Mouse (Mus musculus) natural killer cell, adult 2 months (primary cell): ENCODE data around the gene Bbs5.
"Not testable (repeated sequence)": the region's sequence is repeated elsewhere in the genome, so short reads cannot be mapped to it uniquely, and the experiment has no call there.

ENCODE experiments used
- DNase-seq, 2 experiments: peaks; one replicate each; pipeline ENCODE4 v3.0.0; 2022; ENCODE audit warnings: low spot score in 2 of 2

Bbs5 gene

DNA sequence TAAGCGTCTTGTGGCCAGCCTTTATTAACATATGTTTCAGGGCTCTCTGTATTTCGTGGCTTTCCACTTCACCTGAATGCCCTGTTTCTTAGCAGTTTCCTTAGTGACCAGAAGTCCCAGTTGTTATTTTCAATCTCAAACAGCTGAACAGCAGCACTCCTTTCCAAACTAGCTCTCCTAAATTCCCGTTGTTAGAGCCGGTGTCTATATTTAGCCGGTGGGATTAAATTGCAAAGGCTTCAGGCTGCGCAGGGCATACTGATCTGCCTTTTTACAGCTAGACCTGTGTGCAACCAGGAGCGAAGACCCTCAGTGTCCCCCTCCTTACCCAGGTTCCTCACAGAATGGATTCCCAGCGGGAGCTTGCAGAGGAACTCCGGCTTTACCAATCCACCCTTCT lies 22.9 kb downstream of the Bbs5 start, which contains the start of gene Klhl41:
Gene Klhl41 (plus strand): TSS at position 268 of the 400 bp plus-strand sequence.
- DNase-seq, result no peak

DNA sequence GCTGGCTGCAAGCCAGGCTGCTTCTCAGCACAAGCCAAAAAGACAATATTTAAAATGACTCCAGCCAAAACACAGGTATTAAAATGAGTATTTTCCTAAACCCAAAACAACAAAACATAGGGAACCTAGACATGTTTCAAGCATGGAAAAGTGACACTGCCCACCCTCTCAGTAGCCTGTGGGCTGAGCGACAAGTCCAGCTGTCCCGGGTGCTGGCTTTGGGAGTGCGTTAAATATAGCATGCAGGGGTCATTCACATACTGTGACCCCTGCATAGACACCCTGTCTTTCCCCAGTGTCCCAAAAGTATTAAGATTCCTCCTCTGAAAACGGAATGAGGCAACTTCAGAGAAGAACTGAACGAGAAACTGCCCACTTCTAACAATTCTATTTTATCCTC lies 26.8 kb downstream of the Bbs5 start:
- DNase-seq, result no peak

DNA sequence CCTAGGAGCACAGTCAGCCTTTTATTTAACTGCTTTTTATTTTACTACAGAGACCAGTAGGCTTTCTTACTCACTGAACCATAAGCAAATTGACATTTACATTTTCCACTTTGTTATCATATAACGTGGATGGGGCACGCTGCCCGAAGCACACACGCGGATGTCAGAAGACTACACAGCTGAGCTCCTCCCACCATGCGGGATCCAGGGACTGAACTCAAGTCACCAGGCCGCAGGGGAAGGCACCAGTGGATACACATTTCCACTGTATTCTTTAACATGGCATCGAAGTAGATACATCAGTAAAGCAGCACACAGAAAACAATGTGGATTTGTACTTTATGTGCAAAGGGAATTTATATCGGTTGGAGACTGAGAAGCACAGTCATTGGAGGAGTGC lies 28.3 kb downstream of the Bbs5 start:
- no peak for DNase-seq

DNA sequence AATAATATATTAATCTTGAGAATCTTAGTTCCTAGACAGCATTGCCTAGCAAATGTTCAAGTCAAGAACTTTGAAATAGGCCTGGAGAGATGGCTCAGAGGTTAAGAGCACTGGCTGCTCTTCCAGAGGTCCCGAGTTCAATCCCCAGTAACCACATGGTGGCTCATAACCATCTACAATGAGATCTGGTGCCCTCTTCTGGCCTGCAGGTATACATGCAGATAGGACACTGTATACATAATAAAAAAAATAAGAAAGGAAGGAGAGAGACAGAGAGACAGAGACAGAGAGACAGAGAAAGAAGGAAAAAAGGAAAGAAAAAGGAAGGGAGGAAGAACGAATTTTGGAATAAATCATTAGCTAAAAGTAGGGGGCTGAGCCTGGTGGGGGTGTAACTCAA lies 29.7 kb downstream of the Bbs5 start:
- peak in 1 of 2 experiments; percentile 16 for DNase-seq

DNA sequence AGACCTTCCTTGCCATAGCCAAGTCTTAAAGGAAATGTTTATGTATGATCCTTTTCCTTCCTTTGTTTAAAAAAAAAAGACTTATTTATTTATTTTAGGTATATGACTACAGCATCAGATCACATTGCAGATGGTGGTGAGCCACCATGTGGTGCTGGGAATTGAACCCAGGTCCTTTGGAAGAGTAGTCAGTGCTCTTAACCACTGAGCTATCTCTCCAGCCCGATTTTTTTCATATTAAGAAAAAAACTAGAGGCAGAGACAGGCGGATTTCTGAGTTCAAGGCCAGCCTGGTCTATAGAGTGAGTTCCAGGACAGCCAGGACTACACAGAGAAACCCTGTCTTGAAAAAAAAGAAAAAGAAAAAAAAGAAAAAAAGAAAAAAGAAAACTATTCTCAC lies 30.2 kb downstream of the Bbs5 start:
- not testable (repeated sequence) for DNase-seq

- no peak for DNase-seq
Observed at GRCm38 (mm10) chr2:69679990-69680389, 33.0 kb downstream of the Bbs5 start.

- no peak for DNase-seq
Observed at GRCm38 (mm10) chr2:69681931-69682330, 35.0 kb downstream of the Bbs5 start.

DNA sequence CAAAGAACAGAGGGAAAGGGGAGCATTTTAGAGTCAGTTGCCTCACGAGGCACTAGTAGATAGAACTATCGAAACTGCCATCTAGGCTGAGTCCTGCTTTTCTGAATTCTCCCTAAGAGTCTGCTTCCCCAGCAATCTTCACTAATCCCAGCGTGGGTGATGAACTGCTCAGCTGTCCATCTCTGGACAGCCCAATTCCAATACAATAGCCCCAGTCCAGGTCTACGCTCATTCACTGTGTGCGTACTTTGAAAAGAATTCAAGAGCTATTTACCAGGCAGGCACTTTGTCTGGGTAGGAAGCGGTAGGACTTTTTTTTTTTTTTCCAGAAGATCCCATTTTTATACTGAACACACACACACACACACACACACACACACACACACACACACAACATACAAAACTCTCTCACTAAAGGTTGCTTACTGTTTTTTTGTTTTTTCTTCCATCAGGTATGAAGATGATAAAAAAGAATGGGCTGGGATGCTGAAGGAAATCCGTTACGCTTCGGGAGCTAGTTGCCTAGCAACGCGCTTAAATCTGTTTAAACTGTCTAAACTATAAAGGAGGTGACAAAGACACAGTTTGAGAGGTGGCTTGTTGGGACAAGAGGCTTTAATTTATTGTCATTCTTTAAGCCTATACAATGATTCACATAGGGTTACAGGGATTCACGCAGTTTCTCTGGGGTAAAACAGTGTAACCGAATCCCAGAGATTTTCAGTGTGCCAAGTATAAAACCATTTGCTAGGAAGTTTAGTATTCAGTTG lies 36.2 kb downstream of the Bbs5 start:
- DNase-seq, result no peak

GRCm38 (mm10) chr2:69684488-69684887 lies 37.5 kb downstream of the Bbs5 start:
- no peak for DNase-seq

DNA sequence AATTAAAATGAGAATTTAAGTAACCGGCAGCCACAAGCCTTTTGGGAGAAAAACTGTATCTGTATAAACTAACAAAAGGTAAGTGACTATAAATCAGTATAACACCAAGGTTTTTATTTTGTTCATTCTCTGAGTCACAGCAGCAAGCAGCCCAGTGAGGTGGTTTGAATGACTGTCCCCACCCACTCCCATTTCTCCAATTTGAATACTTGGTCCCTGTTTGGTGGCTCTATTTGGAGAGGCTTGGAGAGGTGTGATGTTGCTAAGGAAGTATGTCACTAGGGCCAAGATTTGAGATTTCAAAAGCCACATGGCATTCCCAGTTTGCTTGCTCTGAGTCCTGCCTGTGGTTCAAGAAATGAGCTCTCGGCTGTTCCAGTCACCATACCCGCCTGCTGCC lies 43.2 kb downstream of the Bbs5 start:
- DNase-seq, result no peak

- no peak for DNase-seq
Observed at GRCm38 (mm10) chr2:69690843-69691242, 43.9 kb downstream of the Bbs5 start.

DNA sequence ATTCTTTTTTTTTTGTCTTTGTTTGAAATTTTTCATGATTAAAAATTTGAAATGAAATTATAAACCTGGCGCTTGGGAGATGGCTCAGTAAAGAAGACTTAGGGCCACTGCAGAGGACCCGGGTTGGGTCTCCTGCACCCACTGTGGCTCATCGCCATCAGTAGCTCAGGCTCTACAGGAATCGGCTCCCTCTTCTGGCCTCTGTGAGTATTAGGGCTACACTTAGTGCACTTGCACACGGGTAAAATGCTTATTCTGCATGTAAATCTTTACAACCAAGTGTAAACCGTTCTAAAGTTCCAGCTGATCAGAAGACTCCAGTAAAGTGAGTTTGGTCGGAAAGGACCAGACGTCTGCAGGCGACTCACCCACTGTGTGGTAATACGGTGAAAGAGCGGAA lies 46.5 kb downstream of the Bbs5 start:
- DNase-seq, result no peak

GRCm38 (mm10) chr2:69700446-69700845 lies 53.5 kb downstream of the Bbs5 start:
- no peak for DNase-seq

GRCm38 (mm10) chr2:69712171-69712570 lies 65.2 kb downstream of the Bbs5 start:
- no peak for DNase-seq

DNA sequence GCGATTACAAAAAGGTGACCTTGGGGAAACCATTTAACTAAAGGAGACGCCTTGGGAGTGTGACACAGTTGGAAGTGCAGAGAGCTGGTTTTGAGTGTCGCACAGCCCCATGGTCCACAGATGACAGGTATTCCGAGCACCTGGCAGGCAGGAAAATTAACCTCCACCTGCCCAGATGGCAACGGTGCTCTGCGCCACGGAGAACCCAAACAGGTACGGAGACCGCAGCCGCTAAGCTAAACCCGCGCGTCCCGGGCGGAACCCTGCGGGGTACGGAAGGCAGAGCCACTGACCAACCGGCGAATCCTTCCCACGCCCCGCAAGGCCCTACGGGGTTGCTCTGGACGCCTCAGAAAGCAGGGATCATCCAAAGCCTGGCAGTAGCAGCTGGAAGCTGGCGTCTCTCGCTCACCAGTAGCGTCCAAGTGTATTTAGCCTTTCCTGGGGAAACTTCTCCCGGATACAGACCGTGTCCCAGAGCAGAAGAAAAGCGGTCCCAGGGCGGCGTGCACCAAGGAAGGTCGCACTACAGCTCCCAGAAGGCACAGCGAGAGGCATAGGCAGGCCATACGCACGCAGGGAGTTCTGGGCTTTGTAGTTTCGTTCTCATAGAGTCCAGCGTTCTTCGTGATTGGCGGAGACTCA lies 66.1 kb downstream of the Bbs5 start, which contains the start of gene Fastkd1:
Gene Fastkd1 (minus strand): TSS at position 536 of the 645 bp plus-strand sequence.
- DNase-seq, result peak; percentile 63 to 66

GRCm38 (mm10) chr2:69713626-69714014 lies 66.6 kb downstream of the Bbs5 start:
- no peak for DNase-seq

DNA sequence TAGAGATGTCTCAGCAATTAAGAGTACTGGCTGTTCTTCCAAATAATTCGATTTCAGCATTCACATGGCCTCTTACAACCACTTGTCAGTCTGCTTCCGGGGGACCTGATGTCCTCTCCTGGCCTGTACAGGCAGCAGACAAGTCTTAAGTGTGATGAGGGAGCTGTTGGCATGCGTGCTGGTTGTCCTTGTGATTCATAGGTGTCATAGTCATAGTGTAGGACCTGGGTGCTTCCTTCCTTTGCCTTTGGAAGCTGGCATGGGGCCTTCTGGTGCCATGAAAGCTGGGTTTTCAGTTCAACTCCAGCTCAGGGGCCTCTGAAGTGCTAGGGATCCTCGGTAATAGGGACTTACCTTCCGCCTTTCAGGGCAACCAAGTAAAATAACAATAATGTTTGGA lies 67.2 kb downstream of the Bbs5 start:
- DNase-seq, result no peak

- DNase-seq, result peak; percentile 44 to 65
Observed at GRCm38 (mm10) chr2:69716483-69716882, 69.5 kb downstream of the Bbs5 start.
